In the genomic region with DNA sequence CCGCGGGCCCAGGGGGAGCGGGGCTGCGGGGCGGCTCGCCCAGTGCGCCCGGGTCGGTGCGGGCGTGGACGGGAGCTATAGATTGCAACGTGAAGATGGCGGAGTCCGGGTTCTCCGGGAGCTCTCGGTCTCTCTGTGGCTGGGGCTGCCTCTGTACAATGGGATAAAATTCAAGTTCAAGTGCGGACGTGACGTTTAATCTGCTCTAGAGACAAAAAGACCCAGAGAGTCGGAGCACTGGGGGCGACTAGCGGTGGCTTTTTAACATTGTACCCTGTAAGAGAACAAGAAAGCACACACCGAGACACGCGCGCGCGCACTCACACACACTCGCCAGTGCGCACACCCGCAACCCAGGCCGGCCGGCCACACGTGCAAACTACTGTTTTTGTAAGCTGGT, we compare ENCODE assay signal across 8 mouse cellular contexts. TPM values are rescaled to one million over a fixed set of nuclear protein-coding genes. Genes with fewer than 3 reads are reported as not detected.
DNase-seq lines count a peak whose midpoint lies in the region; ATAC-seq and TF ChIP-seq lines count a peak whose summit lies in the region.

No protein-coding gene starts in this region.

- H3K27me3 ChIP-seq in cerebellum, adult 2 months (ENCODE audit: control insufficient read depth, insufficient read depth, low read length): peaks cover 21% of the 10 kb centered on the region; the same call in 1 of the 2 replicates
- peaks cover 74% of the 10 kb centered on the region for H3K27me3 ChIP-seq in heart, embryonic 10.5 days (ENCODE audit: insufficient read depth, poor library complexity, severe bottlenecking)
- peaks cover 70% of the 10 kb centered on the region for H3K27me3 ChIP-seq in kidney, embryonic 15.5 days
- peaks cover 40% of the 10 kb centered on the region for H3K27me3 ChIP-seq in limb, embryonic 14.5 days (ENCODE audit: control insufficient read depth, insufficient read depth, low read length)
- 0 out of 2 replicates have a peak, but pooled peaks cover 7% of the 10 kb centered on the region for H3K27me3 ChIP-seq in midbrain, postnatal 0 days (ENCODE audit: insufficient read depth, low read length)
- H3K27me3 ChIP-seq in testis, adult 2 months (ENCODE audit: control insufficient read depth, insufficient read depth, low read length): no peaks in the 10 kb centered on the region; the same call in 1 of the 2 replicates

- DNase-seq in cerebellum, adult 2 months: peak; percentile 29 to 33
- no peak for DNase-seq in cerebellum, adult 11-12 months
- DNase-seq in heart, embryonic 10.5 days (ENCODE audit: low spot score): peak; percentile 94
- DNase-seq in limb, embryonic 14.5 days (ENCODE audit: low spot score): peak; percentile 98
- DNase-seq in midbrain, postnatal 0 days (ENCODE audit: low spot score): peak; percentile 95

- H3K9me3 ChIP-seq in heart, embryonic 10.5 days: no peaks in the 10 kb centered on the region
- no peaks in the 10 kb centered on the region for H3K9me3 ChIP-seq in kidney, embryonic 15.5 days (replicated peaks)
- no peaks in the 10 kb centered on the region for H3K9me3 ChIP-seq in limb, embryonic 14.5 days (ENCODE audit: control insufficient read depth, low read length)
- no peaks in the 10 kb centered on the region for H3K9me3 ChIP-seq in midbrain, postnatal 0 days (ENCODE audit: low read length)

- peak overlapping the region; percentile 99 for H3K4me2 ChIP-seq in kidney, embryonic 15.5 days
- H3K4me2 ChIP-seq in limb, embryonic 14.5 days (replicated peaks; ENCODE audit: low read depth, low read length, severe bottlenecking): peak overlapping the region; percentile 95
- peak overlapping the region; percentile 95 for H3K4me2 ChIP-seq in midbrain, postnatal 0 days (ENCODE audit: low read depth, low read length, poor library complexity, severe bottlenecking)

- TF ChIP-seq POLR2A in cerebellum, adult 2 months (IDR thresholded peaks at IDR 0.05; ENCODE audit: borderline replicate concordance, insufficient read depth, low read length): no peak
- peak; percentile 81 for TF ChIP-seq POLR2A in cortical plate, adult 2 months (IDR thresholded peaks at IDR 0.05; ENCODE audit: extremely low read depth, insufficient read depth, low read length)
- no peak for TF ChIP-seq POLR2A in limb, embryonic 14.5 days (IDR thresholded peaks at IDR 0.05; ENCODE audit: borderline replicate concordance, extremely low read depth, insufficient read depth, insufficient read length)
- no peak for TF ChIP-seq POLR2A in testis, adult 2 months (IDR thresholded peaks at IDR 0.05; ENCODE audit: control insufficient read depth, low read depth, low read length)

- H3K27ac ChIP-seq in cerebellum, adult 2 months (ENCODE audit: insufficient read depth, low read length): no peak overlapping the region
- peak overlapping the region; percentile 91; the same call in 1 of the 2 replicates for H3K27ac ChIP-seq in cortical plate, adult 2 months (ENCODE audit: insufficient read depth, low read length)
- H3K27ac ChIP-seq in heart, embryonic 10.5 days: peak overlapping the region; percentile 85
- peak overlapping the region; percentile 93 for H3K27ac ChIP-seq in kidney, embryonic 15.5 days
- peak overlapping the region; percentile 87 for H3K27ac ChIP-seq in limb, embryonic 14.5 days (replicated peaks; ENCODE audit: low read depth, low read length)
- H3K27ac ChIP-seq in midbrain, postnatal 0 days (ENCODE audit: low read depth, low read length): peak overlapping the region; percentile 80; the same call in 1 of the 2 replicates
- H3K27ac ChIP-seq in testis, adult 2 months (ENCODE audit: control insufficient read depth, insufficient read depth, low read depth, low read length): no peak overlapping the region

- no peak overlapping the region for H3K4me3 ChIP-seq in cerebellum, adult 2 months (replicated peaks; ENCODE audit: insufficient read depth, low read depth, low read length)
- H3K4me3 ChIP-seq in cortical plate, adult 2 months (ENCODE audit: insufficient read depth, low read length): peak overlapping the region; percentile 61
- peak overlapping the region; percentile 74 for H3K4me3 ChIP-seq in heart, embryonic 10.5 days
- peak overlapping the region; percentile 82 for H3K4me3 ChIP-seq in kidney, embryonic 15.5 days (replicated peaks)
- peak overlapping the region; percentile 80 for H3K4me3 ChIP-seq in limb, embryonic 14.5 days (replicated peaks; ENCODE audit: low read length)
- peak overlapping the region; percentile 81 for H3K4me3 ChIP-seq in midbrain, postnatal 0 days (ENCODE audit: low read depth, low read length)
- H3K4me3 ChIP-seq in testis, adult 2 months (ENCODE audit: control insufficient read depth, low read depth, low read length): peak overlapping the region; percentile 48

- no peaks in the 10 kb centered on the region for H3K4me1 ChIP-seq in cerebellum, adult 2 months (ENCODE audit: control insufficient read depth, insufficient read depth, low read length)
- peaks cover 7% of the 10 kb centered on the region for H3K4me1 ChIP-seq in cortical plate, adult 2 months (ENCODE audit: control insufficient read depth, insufficient read depth, low read length)
- peaks cover 24% of the 10 kb centered on the region for H3K4me1 ChIP-seq in heart, embryonic 10.5 days
- H3K4me1 ChIP-seq in kidney, embryonic 15.5 days: peaks cover 43% of the 10 kb centered on the region
- peaks cover 20% of the 10 kb centered on the region for H3K4me1 ChIP-seq in limb, embryonic 14.5 days (ENCODE audit: control insufficient read depth, insufficient read depth, low read length)
- 0 out of 2 replicates have a peak, but pooled peaks cover 2% of the 10 kb centered on the region for H3K4me1 ChIP-seq in midbrain, postnatal 0 days (ENCODE audit: insufficient read depth, low read length)
- H3K4me1 ChIP-seq in testis, adult 2 months (ENCODE audit: control insufficient read depth, insufficient read depth, low read length): peaks cover 32% of the 10 kb centered on the region

- WGBS in cerebellum, adult 2 months: 3% methylated on average over 35 of the region's 35 CpGs
- under 1% methylated on average over 35 of the region's 35 CpGs for WGBS in heart, embryonic 10.5 days
- WGBS in kidney, embryonic 15.5 days: under 1% methylated on average over 35 of the region's 35 CpGs
- under 1% methylated on average over 35 of the region's 35 CpGs for WGBS in limb, embryonic 14.5 days
- under 1% methylated on average over 35 of the region's 35 CpGs for WGBS in midbrain, postnatal 0 days

- ATAC-seq in kidney, embryonic 15.5 days (replicated peaks; ENCODE audit: low FRiP score): peak; percentile 66
- ATAC-seq in limb, embryonic 14.5 days (ENCODE audit: low FRiP score, low read depth): peak; percentile 69
- peak; percentile 47 for ATAC-seq in midbrain, postnatal 0 days (ENCODE audit: low FRiP score)

- no peaks in the 10 kb centered on the region for H3K36me3 ChIP-seq in heart, embryonic 10.5 days
- no peaks in the 10 kb centered on the region for H3K36me3 ChIP-seq in kidney, embryonic 15.5 days
- no peaks in the 10 kb centered on the region for H3K36me3 ChIP-seq in limb, embryonic 14.5 days (ENCODE audit: control insufficient read depth, insufficient read depth, low read length)
- H3K36me3 ChIP-seq in midbrain, postnatal 0 days (ENCODE audit: insufficient read depth, low read length): no peaks in the 10 kb centered on the region
- H3K36me3 ChIP-seq in testis, adult 2 months (ENCODE audit: control insufficient read depth, insufficient read depth, low read length): no peaks in the 10 kb centered on the region

- no peak for TF ChIP-seq CTCF in cerebellum, adult 2 months (IDR thresholded peaks at IDR 0.05; ENCODE audit: borderline replicate concordance, insufficient read depth, low read depth, low read length)
- peak; percentile 32; the same call in 1 of the 2 replicates for TF ChIP-seq CTCF in cortical plate, adult 2 months (IDR thresholded peaks at IDR 0.05; ENCODE audit: extremely low read depth, insufficient read depth, low read length)
- TF ChIP-seq CTCF in midbrain, postnatal 0 days (IDR thresholded peaks at IDR 0.05): peak; percentile 76
- no peak for TF ChIP-seq CTCF in testis, adult 2 months (IDR thresholded peaks at IDR 0.05; ENCODE audit: control insufficient read depth, insufficient read depth, insufficient replicate concordance, low read depth, low read length)

- H3K9ac ChIP-seq in kidney, embryonic 15.5 days: peak overlapping the region; percentile 90
- H3K9ac ChIP-seq in limb, embryonic 14.5 days (ENCODE audit: low read depth, low read length, severe bottlenecking): peak overlapping the region; percentile 79
- peak overlapping the region; percentile 82 for H3K9ac ChIP-seq in midbrain, postnatal 0 days (replicated peaks; ENCODE audit: low read length, poor library complexity, severe bottlenecking)

RNA-seq across cellular contexts. Expression of gene Bcl11b, which starts 0.5 kb away (rescaled TPM):
- polyA plus RNA-seq in cerebellum, adult 2 months (2012; rRNA removed): 1.9 and 2.5 TPM in 2 replicates
- 23.9 and 27.2 TPM in 2 replicates for polyA plus RNA-seq in cortical plate, adult 2 months (2012; rRNA removed)
- polyA plus RNA-seq in heart, embryonic 10.5 days (2016; fragmentation: Nextera tagmentation; extraction: Ambion mirVana): 3.1 and 3.3 TPM in 2 replicates
- polyA plus RNA-seq in kidney, embryonic 15.5 days (2015; fragmentation: Nextera tagmentation; extraction: Ambion mirVana): 3.1 and 3.8 TPM in 2 replicates
- polyA plus RNA-seq in limb, embryonic 14.5 days (2012; rRNA removed): 16.0 and 20.1 TPM in 2 replicates
- 26.4 and 26.7 TPM in 2 replicates for polyA plus RNA-seq in limb, embryonic 14.5 days (2014; fragmentation: Nextera tagmentation; extraction: Ambion mirVana)
- 55.2 and 56.8 TPM in 2 replicates for total RNA-seq in midbrain, postnatal 0 days (2014; rRNA removed)
- 18.9 and 19.0 TPM in 2 replicates for polyA plus RNA-seq in midbrain, postnatal 0 days (2015; fragmentation: Nextera tagmentation; extraction: Ambion mirVana)
- 0.11 and 0.17 TPM in 2 replicates for polyA plus RNA-seq in testis, adult 2 months (2012; rRNA removed)

Comparison
In these comparisons a context has a peak if more than half of its experiments do, and no peak if none do; other contexts are left out.
1. H3K27ac ChIP-seq: peak in cortical plate, adult 2 months (single experiment), heart, embryonic 10.5 days (single experiment), kidney, embryonic 15.5 days (single experiment), limb, embryonic 14.5 days (single experiment) and midbrain, postnatal 0 days (single experiment); none in cerebellum, adult 2 months (single experiment) and testis, adult 2 months (single experiment).
2. CTCF ChIP-seq: peak in cortical plate, adult 2 months (single experiment) and midbrain, postnatal 0 days (single experiment); none in cerebellum, adult 2 months (single experiment) and testis, adult 2 months (single experiment).
3. Peak in every context shown above with its lines, with median percentiles within 50 percentile points of each other: ATAC-seq, H3K4me2 ChIP-seq and H3K9ac ChIP-seq.